Mouse (Mus musculus): Measurements from ENCODE around the gene Ccin. TPM values are rescaled to one million over a fixed set of nuclear protein-coding genes. Genes with fewer than 3 reads are reported as not detected.

Ccin gene
- total RNA-seq (2015) (0.09 TPM in 1 of 2 replicates, not detected in the other), total RNA-seq (2017) (0.26 and 0.37 TPM in 2 replicates)

DNA sequence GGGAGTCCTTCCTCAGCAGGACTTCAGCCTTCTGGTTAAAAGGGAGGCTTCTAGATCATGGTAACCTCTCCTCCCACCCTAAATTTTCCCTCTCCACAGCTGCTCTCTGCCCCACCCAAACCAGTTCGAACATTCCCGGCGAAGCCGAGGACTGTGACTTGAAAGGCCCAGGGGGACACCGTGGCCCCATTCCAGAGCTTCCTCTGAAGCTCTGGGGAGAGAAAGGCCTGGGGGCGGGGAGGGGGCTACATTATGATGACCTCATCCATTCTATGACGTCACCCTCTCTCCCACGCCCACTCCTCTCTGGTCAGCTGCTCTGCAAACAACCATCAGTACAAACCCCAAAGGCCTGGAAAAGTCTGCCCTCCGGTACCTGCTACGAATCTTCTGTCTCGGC is at the start of gene Ccin:
Gene Ccin (plus strand): TSS at position 303 of the 400 bp plus-strand sequence.
- no peak for ATAC-seq (ENCODE audit: poor library complexity, severe bottlenecking)

DNA sequence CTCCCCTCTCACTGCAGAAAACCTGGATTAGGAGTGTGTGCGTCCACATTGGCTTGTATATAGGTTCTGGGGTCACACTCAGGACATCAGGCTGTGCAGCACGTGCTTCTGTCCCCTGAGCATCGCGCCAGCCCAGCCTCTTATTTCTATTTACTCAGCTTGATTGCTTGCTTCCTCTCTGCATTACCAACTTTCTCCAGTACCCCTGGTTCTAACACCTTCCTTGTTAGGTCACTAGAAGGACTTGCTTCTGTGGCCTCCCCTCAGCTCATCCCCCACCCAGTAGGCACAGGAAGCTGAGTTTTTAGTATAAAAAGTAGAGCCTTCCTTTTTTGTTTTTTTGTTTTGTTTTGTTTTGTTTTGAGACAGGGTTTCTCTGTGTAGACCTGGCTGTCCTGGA is 47.1 kb upstream of the Ccin start:
- peak; percentile 29; the same call in 1 of the 2 replicates for ATAC-seq (ENCODE audit: poor library complexity, severe bottlenecking)

DNA sequence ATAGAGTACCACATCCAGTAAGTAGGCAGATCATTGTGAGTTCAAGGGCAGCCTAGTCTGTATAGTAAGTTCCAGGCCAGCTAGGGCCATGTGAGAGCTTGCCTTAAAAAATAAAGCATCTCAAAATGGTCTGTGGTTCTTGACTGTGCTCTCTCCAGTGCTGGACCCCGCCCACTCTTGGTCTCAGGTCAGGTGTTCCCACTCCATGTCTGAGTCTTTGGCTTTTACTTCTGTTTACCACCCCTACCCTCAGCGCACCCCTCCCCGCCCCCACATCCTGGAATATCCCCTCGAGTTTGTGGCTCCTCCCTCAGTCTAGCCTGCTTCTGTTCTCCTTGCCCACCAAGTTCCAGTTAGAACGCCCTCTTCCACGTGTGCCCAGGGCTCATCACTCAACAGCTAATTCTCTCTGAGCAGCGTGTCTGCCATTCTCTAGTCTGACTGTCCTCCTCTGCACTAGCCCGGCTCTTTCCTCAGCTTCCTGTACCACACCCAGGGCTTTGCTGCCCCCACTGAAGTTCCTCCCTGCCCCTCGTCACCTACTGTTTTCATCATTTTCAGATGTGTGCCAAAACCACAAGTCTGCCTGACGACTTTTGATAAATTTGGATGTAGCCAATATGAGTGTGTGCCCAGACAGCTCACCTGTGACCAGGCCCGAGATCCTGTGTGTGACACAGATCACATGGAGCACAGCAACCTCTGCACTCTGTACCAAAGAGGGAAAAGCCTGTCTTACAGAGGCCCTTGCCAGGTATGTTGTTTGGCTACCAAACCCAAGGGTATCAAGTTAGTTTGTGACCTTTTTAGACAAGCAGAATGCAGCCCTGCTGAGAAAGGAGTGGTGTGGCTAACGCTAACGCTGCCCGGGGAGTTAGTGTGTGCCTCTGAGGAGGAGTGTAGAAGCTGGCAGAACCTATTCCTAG is 46.3 kb upstream of the Ccin start:
- ATAC-seq (ENCODE audit: poor library complexity, severe bottlenecking): peak; percentile 89

DNA sequence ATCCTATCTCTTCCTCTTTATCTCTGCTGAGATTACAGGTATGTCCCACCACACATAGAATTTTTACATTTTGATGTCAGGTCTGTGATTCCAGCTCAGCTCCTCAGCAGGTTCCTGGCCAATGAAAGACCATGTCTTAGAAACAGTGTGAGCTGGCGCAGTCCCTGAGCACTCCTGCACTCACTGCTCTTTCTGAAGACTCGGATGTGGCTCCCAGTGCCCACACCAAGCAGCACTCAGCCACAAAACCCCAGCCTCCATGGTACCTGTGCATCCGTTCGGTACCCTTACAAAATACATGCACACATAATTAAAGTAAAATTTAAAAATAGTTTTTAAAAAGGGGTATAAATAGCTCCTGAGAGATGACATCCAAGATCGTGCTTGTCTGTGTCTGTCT is 42.0 kb upstream of the Ccin start:
- ATAC-seq (ENCODE audit: poor library complexity, severe bottlenecking): no peak

GRCm38 (mm10) chr4:43942421-43942820 is 40.9 kb upstream of the Ccin start:
- ATAC-seq (ENCODE audit: poor library complexity, severe bottlenecking): no peak

DNA sequence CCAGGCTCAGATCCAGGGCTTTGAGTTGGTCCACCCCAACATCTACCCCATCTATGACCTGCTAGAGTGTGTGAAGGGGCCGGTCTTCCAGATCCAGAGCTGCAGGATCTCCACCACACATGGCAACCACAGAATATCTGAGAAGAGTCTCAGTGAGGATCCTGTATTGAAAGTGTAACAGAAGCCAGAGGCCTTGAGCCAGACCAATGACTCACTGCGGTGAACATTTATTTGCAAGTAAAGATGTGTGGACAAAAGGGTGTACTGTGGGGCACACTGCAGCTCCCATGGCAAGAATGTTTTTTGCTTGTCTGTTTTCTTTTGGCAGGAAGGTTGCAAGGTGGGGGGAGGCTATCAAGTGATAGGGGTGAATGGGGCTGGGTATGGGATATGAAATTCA is 35.7 kb upstream of the Ccin start:
- no peak for ATAC-seq (ENCODE audit: poor library complexity, severe bottlenecking)

GRCm38 (mm10) chr4:43957292-43957845 is 25.9 kb upstream of the Ccin start, which contains the start of gene Glipr2:
TSS of gene Glipr2 (plus strand) at chr4:43957401.
- peak; percentile 86 for ATAC-seq (ENCODE audit: poor library complexity, severe bottlenecking)

GRCm38 (mm10) chr4:43957846-43958461 is 25.3 kb upstream of the Ccin start:
- peak; percentile 31 for ATAC-seq (ENCODE audit: poor library complexity, severe bottlenecking)

DNA sequence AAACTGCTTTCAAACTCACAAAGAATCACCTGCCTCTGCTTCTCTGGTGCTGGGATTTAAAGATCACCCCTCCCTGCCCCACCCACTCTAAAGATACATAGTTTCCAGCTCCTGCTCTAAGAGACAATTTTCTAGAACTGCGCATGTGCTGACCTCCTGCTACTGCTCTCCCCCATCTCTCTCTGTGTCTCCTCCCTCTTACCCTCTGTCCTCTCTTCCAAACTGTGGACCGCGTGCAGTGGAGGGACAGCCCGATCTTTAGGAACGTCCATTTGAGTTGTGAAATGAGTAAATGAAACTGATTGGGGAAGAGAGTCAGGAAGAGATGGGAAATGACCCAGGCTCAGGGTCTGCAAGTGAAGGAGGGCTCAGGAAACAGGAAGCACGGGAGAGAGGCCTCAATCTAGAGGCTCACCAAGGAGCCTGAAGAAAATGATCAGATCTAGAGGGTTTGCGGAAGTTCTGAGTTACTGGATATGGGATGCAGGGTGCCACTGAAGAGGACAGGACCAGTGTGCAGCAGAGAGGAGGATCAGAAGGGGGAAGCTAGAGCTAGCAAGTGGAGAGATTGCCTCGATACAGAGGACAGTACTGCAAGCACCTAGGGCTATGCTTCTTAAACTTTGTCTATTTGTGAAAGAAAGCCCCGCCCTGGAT is 23.6 kb upstream of the Ccin start:
- ATAC-seq (ENCODE audit: poor library complexity, severe bottlenecking): peak; percentile 39

- ATAC-seq (ENCODE audit: poor library complexity, severe bottlenecking): no peak
These were observed 23.1 kb upstream of the Ccin start for GRCm38 (mm10) chr4:43960207-43960606.

DNA sequence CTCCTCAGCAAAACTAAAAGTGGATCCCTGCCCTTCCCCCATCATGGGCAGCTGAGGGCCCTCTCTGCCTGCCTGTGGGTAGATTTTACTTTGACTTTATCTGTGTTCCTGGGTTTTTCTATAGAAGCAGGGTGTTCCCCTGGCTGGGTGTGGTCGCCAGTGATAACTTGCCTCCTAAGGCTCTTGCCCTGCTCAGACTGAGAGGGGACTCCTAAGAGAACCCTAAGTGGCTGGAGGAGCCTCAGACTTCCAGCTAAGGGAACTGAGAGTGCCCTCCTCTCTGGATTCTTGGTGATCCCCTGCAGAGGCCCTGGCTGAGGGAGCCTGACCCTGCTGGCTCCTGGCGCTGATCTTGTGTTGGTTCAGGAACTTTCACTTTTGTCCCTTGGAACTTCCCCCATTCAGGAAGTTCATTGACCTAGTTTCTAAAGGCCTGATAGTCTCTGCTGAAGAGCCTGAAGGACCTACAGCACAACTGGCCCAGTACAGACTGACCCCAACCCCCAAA is 18.9 kb upstream of the Ccin start:
- peak; percentile 8; the same call in 1 of the 2 replicates for ATAC-seq (ENCODE audit: poor library complexity, severe bottlenecking)

- ATAC-seq (ENCODE audit: poor library complexity, severe bottlenecking): peak; percentile 50
These were observed 18.2 kb upstream of the Ccin start for GRCm38 (mm10) chr4:43964951-43965684.

- peak; percentile 82 for ATAC-seq (ENCODE audit: poor library complexity, severe bottlenecking)
These were observed 17.3 kb upstream of the Ccin start for GRCm38 (mm10) chr4:43965856-43966535.

- no peak for ATAC-seq (ENCODE audit: poor library complexity, severe bottlenecking)
These were observed 14.6 kb upstream of the Ccin start for GRCm38 (mm10) chr4:43968650-43969049.

- no peak for ATAC-seq (ENCODE audit: poor library complexity, severe bottlenecking)
These were observed 13.9 kb upstream of the Ccin start for GRCm38 (mm10) chr4:43969373-43969772.

- no peak for ATAC-seq (ENCODE audit: poor library complexity, severe bottlenecking)
These were observed 12.6 kb upstream of the Ccin start for GRCm38 (mm10) chr4:43970393-43971330.

GRCm38 (mm10) chr4:43971541-43972136 is 11.6 kb upstream of the Ccin start:
- peak; percentile 13; the same call in 1 of the 2 replicates for ATAC-seq (ENCODE audit: poor library complexity, severe bottlenecking)

DNA sequence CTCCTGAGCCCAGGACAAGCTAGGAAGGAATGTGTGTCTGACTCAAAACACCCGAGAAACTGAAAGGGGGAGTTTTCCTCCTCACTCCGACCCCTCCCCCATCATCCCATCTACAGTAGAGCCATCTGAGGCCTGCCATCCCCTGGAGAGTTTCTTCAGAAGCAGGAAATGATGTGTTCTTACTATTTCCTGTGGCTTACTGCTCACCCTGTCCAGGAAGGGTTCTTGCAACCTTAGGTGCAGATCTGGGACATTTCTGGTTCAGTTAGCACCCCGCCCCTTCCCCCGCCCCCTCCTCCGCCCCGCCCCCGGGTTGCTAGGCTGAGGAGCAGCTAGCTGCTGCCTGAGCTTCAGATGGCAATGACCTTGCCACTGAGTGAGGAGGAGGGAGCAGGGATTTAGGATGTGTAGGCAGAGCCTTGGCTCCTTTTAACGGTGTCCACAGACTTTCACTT is 11.1 kb upstream of the Ccin start:
- ATAC-seq (ENCODE audit: poor library complexity, severe bottlenecking): peak; percentile 75
